Mouse (Mus musculus): ENCODE measurements around the gene Agrn. TPM values are rescaled to one million over a fixed set of nuclear protein-coding genes. Genes with fewer than 3 reads are reported as not detected.

Gene Agrn
- 2.7 TPM for polyA plus RNA-seq (2017; shearing (Covaris generic))

GRCm38 (mm10) chr4:156197131-156197828 lies at the start of gene Agrn:
TSS of gene Agrn (minus strand) at chr4:156197488.

GRCm38 (mm10) chr4:156235808-156236533 lies 38.7 kb upstream of the Agrn start, which contains the start of gene Noc2l:
TSS of gene Noc2l (plus strand) at chr4:156236010.

GRCm38 (mm10) chr4:156234701-156235213 lies 37.5 kb upstream of the Agrn start, which contains the start of gene Plekhn1:
TSS of gene Plekhn1 (minus strand) at chr4:156234857.

GRCm38 (mm10) chr4:156215649-156216048 lies 18.4 kb upstream of the Agrn start, which contains the start of gene Perm1:
TSS of gene Perm1 (plus strand) at chr4:156215868.

GRCm38 (mm10) chr4:156203001-156203412 lies 5.7 kb upstream of the Agrn start, which contains the start of gene AW011738:
TSS of gene AW011738 (plus strand) at chr4:156203304.

GRCm38 (mm10) chr4:156200623-156201475 lies 3.6 kb upstream of the Agrn start, which contains the start of gene Isg15:
TSS of gene Isg15 (minus strand) at chr4:156200818.

GRCm38 (mm10) chr4:156130436-156130835 lies 66.9 kb downstream of the Agrn start, which contains the start of gene Rnf223:
TSS of gene Rnf223 (plus strand) at chr4:156130513.

Other genes starting within 250 kb of the Agrn start
- gene C1qtnf12, start 235.2 kb downstream of the Agrn start, polyA plus RNA-seq (2017; shearing (Covaris generic)), result 3.1 TPM
- gene B3galt6, start 204.8 kb downstream of the Agrn start, polyA plus RNA-seq (2017; shearing (Covaris generic)), result 6.7 TPM
- 494 TPM for gene Sdf4, start 204.6 kb downstream of the Agrn start, polyA plus RNA-seq (2017; shearing (Covaris generic))
- gene Tnfrsf4, start 183.6 kb downstream of the Agrn start, polyA plus RNA-seq (2017; shearing (Covaris generic)), result 649 TPM
- 569 TPM for gene Tnfrsf18, start 171.3 kb downstream of the Agrn start, polyA plus RNA-seq (2017; shearing (Covaris generic))
- not detected for gene Ttll10, start 138.1 kb downstream of the Agrn start, polyA plus RNA-seq (2017; shearing (Covaris generic))
- gene 9430015G10Rik, start 87.5 kb downstream of the Agrn start, polyA plus RNA-seq (2017; shearing (Covaris generic)), result 24.1 TPM
- gene Rnf223, start 67.0 kb downstream of the Agrn start, polyA plus RNA-seq (2017; shearing (Covaris generic)), result not detected
- gene Isg15, start 3.3 kb upstream of the Agrn start, polyA plus RNA-seq (2017; shearing (Covaris generic)), result 118 TPM
- 66.7 TPM for gene AW011738, start 5.8 kb upstream of the Agrn start, polyA plus RNA-seq (2017; shearing (Covaris generic))
- gene Perm1, start 18.4 kb upstream of the Agrn start, polyA plus RNA-seq (2017; shearing (Covaris generic)), result 0.69 TPM
- gene Plekhn1, start 37.4 kb upstream of the Agrn start, polyA plus RNA-seq (2017; shearing (Covaris generic)), result 23.6 TPM
- 163 TPM for gene Noc2l, start 38.5 kb upstream of the Agrn start, polyA plus RNA-seq (2017; shearing (Covaris generic))
- 5.2 TPM for gene Samd11, start 58.2 kb upstream of the Agrn start, polyA plus RNA-seq (2017; shearing (Covaris generic))
- not detected for gene Vmn2r-ps159, start 133.6 kb upstream of the Agrn start, polyA plus RNA-seq (2017; shearing (Covaris generic))